Mouse (Mus musculus) spleen, adult 18-20 months (tissue): ENCODE measurements around the gene Bicd1.

Experiments used
- DNase-seq, 2 experiments: peaks; one replicate each; pipeline ENCODE4 v3.0.0; 2022; ENCODE audit warnings: mixed read lengths in 2 of 2

The Bicd1 gene

GRCm38 (mm10) chr6:149567219-149567618, 158.5 kb downstream of the Bicd1 start:
- no peak for DNase-seq

GRCm38 (mm10) chr6:149574288-149574687, 165.6 kb downstream of the Bicd1 start:
- DNase-seq: no peak

GRCm38 (mm10) chr6:149580053-149580452, 171.4 kb downstream of the Bicd1 start:
- DNase-seq: no peak

- no peak for DNase-seq
These were observed 177.2 kb downstream of the Bicd1 start for GRCm38 (mm10) chr6:149585708-149586504.
